Mouse (Mus musculus) embryonic fibroblast, embryonic 13.5 days (primary cell): ENCODE results near the gene Ogfr.

ENCODE experiments used
- CTCF ChIP-seq: IDR thresholded peaks from 2 replicates; pipeline ENCODE4 v1.5.1; 2011; ENCODE audit warnings: mild to moderate bottlenecking, control low read depth, low read length, moderate library complexity, borderline replicate concordance; ENCODE audit not compliant: insufficient read depth
- POLR2A ChIP-seq: IDR thresholded peaks from 2 replicates; pipeline ENCODE4 v1.6.1; 2011; ENCODE audit warnings: low read depth, mild to moderate bottlenecking, control low read depth, low read length, moderate library complexity

DNA sequence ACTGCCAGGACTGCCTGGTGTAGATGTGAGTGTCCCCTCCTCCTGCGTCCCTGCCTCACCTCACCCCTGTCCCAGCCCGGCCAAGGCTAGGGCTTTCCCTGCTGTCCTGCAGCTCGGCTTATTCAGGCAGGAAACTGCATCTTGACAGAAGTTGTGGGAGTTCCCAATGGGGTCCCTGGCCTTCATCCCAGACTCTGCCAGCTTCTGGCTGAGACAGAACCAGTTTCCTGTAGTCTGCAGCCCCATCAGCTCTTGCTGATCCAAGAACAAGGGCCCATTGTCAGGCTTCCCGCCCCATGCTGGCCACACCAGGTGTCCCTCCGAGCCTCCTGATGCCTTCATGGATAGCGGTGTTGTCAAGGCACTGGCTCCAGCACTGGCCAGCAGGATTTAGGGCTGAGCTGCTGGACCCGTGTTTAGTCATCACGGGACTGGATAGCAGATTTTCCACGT lies 11.6 kb downstream of the Ogfr start:
- TF ChIP-seq CTCF: no peak
- TF ChIP-seq POLR2A: no peak
